Mouse (Mus musculus) hindbrain, embryonic 14.5 days (tissue): ENCODE results near the gene Zyg11b. TPM values are rescaled to one million over a fixed set of nuclear protein-coding genes. Genes with fewer than 3 reads are reported as not detected.

ENCODE experiments used
- ATAC-seq: fragments of 200-750 bp; cut with Nextera tagmentation; 2 replicates; pipeline ENCODE4 v1.8.0; 2017; ENCODE audit warnings: moderate number of reproducible peaks, mild to moderate bottlenecking, moderate TSS enrichment, moderate library complexity; ENCODE audit not compliant: low FRiP score
- DNase-seq: peaks from one replicate; pipeline ENCODE4 v3.0.0-alpha.2; 2015; ENCODE audit warnings: low spot score
- H3K27ac ChIP-seq: fragments of 300-500 bp; sonication (generic); 2 replicates; pipeline ENCODE4 v1.5.1; 2014; ENCODE audit warnings: mild to moderate bottlenecking, moderate library complexity
- H3K27me3 ChIP-seq: fragments of 300-500 bp; sonication (generic); 2 replicates; pipeline ENCODE4 v1.6.1; 2014; ENCODE audit warnings: mild to moderate bottlenecking, low read length, mixed read lengths; ENCODE audit not compliant: control insufficient read depth, insufficient read depth
- H3K36me3 ChIP-seq: fragments of 300-500 bp; sonication (generic); replicated peaks from 2 replicates; pipeline ENCODE4 v1.6.1; 2014; ENCODE audit not compliant: control insufficient read depth, insufficient read depth
- H3K4me1 ChIP-seq: fragments of 300-500 bp; sonication (generic); replicated peaks from 2 replicates; pipeline ENCODE4 v1.6.1; 2014; ENCODE audit warnings: antibody characterized with exemption, low read length, mixed read lengths; ENCODE audit not compliant: control insufficient read depth, insufficient read depth
- H3K4me2 ChIP-seq: fragments of 300-500 bp; sonication (generic); replicated peaks from 2 replicates; pipeline ENCODE4 v1.6.1; 2014; ENCODE audit warnings: mild to moderate bottlenecking, moderate library complexity
- H3K4me3 ChIP-seq: fragments of 300-500 bp; sonication (generic); replicated peaks from 2 replicates; pipeline ENCODE4 v1.5.1; 2014; ENCODE audit warnings: mild to moderate bottlenecking, low read length
- H3K9ac ChIP-seq: fragments of 300-500 bp; sonication (generic); 2 replicates; pipeline ENCODE4 v1.6.1; 2014
- H3K9me3 ChIP-seq: fragments of 300-500 bp; sonication (generic); 2 replicates; pipeline ENCODE4 v1.6.1; 2016; ENCODE audit warnings: low read length; ENCODE audit not compliant: control insufficient read depth
- WGBS: fragments of 180-500 bp; shearing (Covaris S2); extraction: QIAGEN DNeasy Blood & Tissue Kit; methylation state at CpG from one replicate; pipeline ENCODE4 v1.1.7; 2014; 5-methylcytosine and 5-hydroxymethylcytosine counted together
- polyA plus RNA-seq: library from polyadenylated mRNA; unstranded; fragments of >200 nt; fragmentation: Nextera tagmentation; extraction: Ambion mirVana; gene quantifications from 2 replicates; pipeline ENCODE4 v1.2.1, GENCODE M21; 2014

Gene Zyg11b
- polyA plus RNA-seq = 45.3 and 46.0 TPM in 2 replicates

DNA sequence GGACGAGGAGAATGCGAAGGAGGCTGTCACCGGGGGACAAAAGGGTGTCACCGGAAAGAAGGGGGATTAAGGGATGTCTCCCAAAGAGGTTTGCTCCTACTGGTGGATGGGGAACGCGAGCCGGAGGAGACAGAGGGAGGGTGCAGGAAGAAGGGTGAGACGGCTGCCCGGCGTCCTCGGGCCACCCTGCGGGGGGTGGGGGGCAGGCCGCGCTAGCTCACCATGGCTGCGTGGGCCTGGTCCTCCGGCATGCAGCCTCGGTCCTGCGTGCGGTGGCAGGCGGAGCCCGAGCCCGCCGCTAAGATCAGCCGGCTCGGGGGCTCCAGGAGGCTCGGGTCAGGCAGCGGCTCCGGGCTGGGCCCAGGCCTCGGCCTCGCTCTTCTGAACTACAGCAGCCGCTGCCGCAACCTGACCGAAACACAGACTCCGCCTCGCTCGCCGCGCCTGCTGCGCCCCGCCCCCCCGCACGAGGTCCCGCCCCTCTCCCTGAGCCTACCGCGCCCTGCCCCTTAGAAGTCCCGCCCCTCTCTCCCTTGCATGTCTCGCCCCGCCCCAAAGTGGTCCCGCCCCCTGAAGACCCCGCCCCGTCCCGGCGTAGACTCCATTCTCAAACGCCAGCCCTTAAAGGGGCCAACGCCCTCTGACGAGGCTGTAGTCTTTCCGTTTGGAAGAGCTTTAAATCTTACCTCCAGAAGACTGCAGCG is at the start of gene Zyg11b:
Gene Zyg11b (minus strand): TSS at position 427 of the 704 bp plus-strand sequence.
- Histone ChIP-seq H3K4me3 (peak within 1 kb of the TSS; percentile 90), H3K36me3 (no peaks in the 10 kb centered on the region), H3K27me3 (no peaks in the 10 kb centered on the region), H3K4me1 (peaks cover 19% of the 10 kb centered on the region), H3K27ac (peak within 1 kb of the TSS; percentile 84), H3K4me2 (peak within 1 kb of the TSS; percentile 60), H3K9ac (peak within 1 kb of the TSS; percentile 97), H3K9me3 (peaks cover 5% of the 10 kb centered on the region; the same call in 1 of the 2 replicates)
- DNase-seq = peak; percentile 89
- WGBS = under 1% methylated on average over 32 of the region's 58 CpGs
- ATAC-seq = peak; percentile 96

DNA sequence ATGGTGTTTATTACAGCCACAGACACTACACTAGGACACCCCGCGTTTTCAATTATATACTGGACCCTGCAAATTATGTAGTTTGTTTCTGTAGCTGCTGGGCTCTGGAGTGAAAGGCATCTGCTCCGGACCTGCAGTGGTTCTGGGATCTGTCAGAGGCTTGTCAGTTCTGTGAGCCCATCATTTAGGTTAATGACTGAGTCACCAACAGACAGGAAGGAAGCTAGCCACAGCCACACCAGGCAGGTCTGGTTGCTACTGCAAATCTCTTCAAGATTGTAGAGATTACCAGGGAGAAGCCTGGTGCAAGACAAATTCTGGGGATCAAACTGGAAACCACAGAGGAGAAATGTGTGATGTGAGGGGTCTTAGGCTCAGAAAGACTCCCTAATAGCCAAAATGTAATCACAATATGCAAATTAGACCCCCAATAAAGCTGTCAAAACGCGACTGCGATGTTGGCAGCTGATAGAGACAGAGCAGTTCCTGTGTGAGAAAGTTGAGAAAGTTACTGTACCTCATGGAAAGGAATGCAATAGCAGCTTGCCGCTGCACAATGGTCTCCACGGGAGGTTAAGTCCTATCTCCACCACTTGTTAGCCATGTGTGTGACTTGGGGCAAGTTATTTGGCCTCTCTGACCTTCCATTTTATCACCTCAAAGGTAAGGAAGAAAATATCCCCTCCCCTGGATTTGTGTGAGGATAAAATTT is 49.1 kb upstream of the Zyg11b start:
- H3K4me3 ChIP-seq = no peak overlapping the region
- H3K36me3 ChIP-seq = no peaks in the 10 kb centered on the region
- no peaks in the 10 kb centered on the region for H3K9me3 ChIP-seq
- WGBS = 45% methylated on average over 8 of the region's 8 CpGs
- H3K27me3 ChIP-seq = no peaks in the 10 kb centered on the region
- H3K4me2 ChIP-seq = no peak overlapping the region
- no peak for ATAC-seq
- peaks cover 13% of the 10 kb centered on the region for H3K4me1 ChIP-seq
- no peak overlapping the region; the same call in 1 of the 2 replicates for H3K27ac ChIP-seq
- DNase-seq = no peak
- H3K9ac ChIP-seq = no peak overlapping the region

DNA sequence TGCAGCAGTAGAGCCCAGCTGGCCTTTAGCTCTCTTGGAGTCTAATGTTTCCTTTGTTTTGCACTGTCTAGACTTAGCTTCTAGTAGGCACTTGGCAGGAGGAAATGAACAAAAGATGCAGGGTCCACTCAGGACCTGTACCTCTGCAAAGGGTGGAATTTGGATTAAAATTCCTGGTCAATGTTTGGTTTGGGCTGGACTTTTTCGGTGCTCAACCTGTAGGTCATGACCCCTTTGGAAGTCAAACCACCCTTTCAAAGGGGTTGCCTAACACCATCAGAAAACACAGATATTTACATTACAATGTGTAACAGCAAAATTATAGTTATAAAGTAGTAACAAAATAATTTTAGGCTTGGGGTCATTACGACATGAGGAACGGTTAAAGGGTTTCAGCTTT is 48.2 kb upstream of the Zyg11b start:
- ATAC-seq = no peak
- no peaks in the 10 kb centered on the region for H3K27me3 ChIP-seq
- H3K9ac ChIP-seq = no peak overlapping the region
- H3K36me3 ChIP-seq = no peaks in the 10 kb centered on the region
- no peak overlapping the region for H3K27ac ChIP-seq
- WGBS = 86% methylated on average over 3 of the region's 3 CpGs
- H3K4me2 ChIP-seq = no peak overlapping the region
- no peaks in the 10 kb centered on the region for H3K9me3 ChIP-seq
- DNase-seq = no peak
- H3K4me1 ChIP-seq = peaks cover 13% of the 10 kb centered on the region
- H3K4me3 ChIP-seq = no peak overlapping the region

DNA sequence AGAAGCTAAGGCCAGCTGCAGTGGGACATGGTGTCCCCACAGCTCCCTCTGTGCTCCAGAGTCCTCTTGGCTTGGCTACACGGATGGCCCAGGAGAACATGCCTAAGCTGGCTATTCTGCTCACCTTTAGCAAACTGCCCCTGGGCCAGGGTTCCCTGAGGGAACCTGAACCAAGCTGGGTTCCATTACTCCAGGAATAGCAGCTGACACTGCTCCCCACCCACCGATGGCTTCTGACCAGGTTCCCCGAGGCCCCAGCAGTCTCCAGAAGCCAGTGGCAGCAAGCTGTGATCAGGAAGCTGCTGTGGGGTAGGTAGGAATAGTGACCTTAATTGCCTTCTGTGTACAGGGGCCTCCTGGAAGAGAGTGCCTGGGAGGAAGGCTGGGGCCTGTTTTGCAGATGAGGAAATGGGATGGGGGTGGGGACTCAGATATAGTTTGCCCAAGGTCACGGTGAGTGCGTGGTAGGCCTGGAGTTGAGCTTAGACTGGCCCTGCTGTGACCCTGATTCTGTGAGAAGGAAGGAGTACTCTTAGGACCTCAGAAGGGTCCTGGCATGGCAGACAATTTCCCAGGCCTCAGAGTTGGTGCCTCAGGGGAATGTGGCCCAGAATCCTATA is 47.5 kb upstream of the Zyg11b start:
- Histone ChIP-seq H3K4me3 (no peak overlapping the region), H3K27ac (no peak overlapping the region), H3K4me2 (no peak overlapping the region), H3K9ac (no peak overlapping the region), H3K36me3 (no peaks in the 10 kb centered on the region), H3K27me3 (no peaks in the 10 kb centered on the region), H3K4me1 (peaks cover 13% of the 10 kb centered on the region), H3K9me3 (no peaks in the 10 kb centered on the region)
- ATAC-seq (no peak), DNase-seq (no peak)
- WGBS = 69% methylated on average over 5 of the region's 5 CpGs

DNA sequence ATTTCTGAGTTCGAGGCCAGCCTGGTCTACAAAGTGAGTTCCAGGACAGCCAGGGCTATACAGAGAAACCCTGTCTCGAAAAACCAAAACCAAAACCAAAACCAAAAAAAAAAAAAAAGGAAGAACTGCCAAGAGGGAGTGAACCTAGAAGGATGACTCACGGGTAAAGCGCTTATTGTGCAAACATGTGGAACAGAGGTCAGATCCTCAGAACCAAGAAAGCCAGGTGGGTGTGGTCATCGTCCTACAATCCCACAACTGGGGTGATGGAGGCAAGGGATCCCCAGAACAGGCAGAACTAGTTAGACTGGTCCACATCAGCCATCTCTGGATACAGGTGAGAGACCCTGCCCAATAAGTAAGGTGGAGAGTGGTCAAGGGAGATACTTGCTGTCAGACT is 46.2 kb upstream of the Zyg11b start:
- no peak overlapping the region for H3K27ac ChIP-seq
- no peaks in the 10 kb centered on the region for H3K9me3 ChIP-seq
- H3K4me3 ChIP-seq = no peak overlapping the region
- ATAC-seq (no peak), DNase-seq (no peak)
- H3K36me3 ChIP-seq = no peaks in the 10 kb centered on the region
- no peak overlapping the region for H3K4me2 ChIP-seq
- no peak overlapping the region for H3K9ac ChIP-seq
- no peaks in the 10 kb centered on the region for H3K27me3 ChIP-seq
- WGBS = 92% methylated on average over 5 of the region's 5 CpGs
- H3K4me1 ChIP-seq = peaks cover 13% of the 10 kb centered on the region

DNA sequence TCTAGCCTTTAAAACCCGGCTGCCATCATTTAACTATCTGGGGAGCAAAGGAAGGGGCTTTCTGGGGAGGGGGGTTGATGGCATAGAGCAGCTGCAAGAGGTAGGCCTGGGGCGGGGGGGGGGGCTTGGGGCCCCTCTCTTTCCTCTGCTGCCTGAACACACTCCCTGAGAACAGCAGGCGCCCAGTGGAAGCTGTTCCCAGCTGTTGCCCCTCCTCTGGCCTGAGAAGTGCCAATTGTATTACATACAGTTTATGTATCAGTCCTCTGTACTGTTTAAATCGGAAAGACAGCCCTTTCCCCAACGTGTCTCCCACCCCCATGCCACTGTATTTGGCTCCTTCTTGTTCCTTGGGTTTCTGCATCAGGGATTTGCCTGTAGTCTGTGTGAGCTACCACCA is 44.9 kb upstream of the Zyg11b start:
- 32% methylated on average over 5 of the region's 5 CpGs for WGBS
- no peak overlapping the region for H3K27ac ChIP-seq
- no peak for DNase-seq
- H3K4me3 ChIP-seq = no peak overlapping the region
- no peaks in the 10 kb centered on the region for H3K36me3 ChIP-seq
- H3K4me1 ChIP-seq = peaks cover 9% of the 10 kb centered on the region
- H3K4me2 ChIP-seq = no peak overlapping the region
- H3K9ac ChIP-seq = no peak overlapping the region
- H3K9me3 ChIP-seq = no peaks in the 10 kb centered on the region
- no peak for ATAC-seq
- no peaks in the 10 kb centered on the region for H3K27me3 ChIP-seq

DNA sequence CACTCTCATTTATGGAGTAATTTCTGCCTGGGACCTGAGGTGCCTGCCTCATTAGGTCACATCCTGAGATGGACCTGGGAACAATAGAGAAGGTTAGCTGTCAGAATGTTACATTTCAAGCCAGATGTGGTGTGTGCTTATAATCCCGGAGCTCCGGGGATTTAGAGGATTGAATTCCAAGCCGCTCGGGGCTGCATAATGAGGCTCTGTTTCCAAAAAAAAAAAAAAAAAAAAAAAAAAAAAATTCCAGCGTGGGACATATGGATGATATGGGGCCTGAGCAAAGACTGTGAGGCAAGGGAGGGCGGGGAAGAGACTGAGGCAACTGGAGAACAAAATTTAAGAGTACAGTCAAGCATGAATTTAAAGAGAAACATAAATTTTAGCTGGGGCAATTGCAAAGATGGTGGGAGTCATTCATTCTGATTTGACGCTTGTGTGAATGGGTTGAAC is 43.8 kb upstream of the Zyg11b start:
- Histone ChIP-seq H3K9ac (no peak overlapping the region), H3K36me3 (0 out of 2 replicates have a peak, but pooled peaks cover 4% of the 10 kb centered on the region), H3K4me1 (no peaks in the 10 kb centered on the region), H3K4me3 (no peak overlapping the region), H3K27me3 (no peaks in the 10 kb centered on the region), H3K27ac (0 out of 2 replicates have a peak overlapping the region, but pooled peaks have one; percentile 6), H3K9me3 (no peaks in the 10 kb centered on the region), H3K4me2 (no peak overlapping the region)
- DNase-seq (no peak), ATAC-seq (no peak)
- 17% methylated on average over 7 of the region's 7 CpGs for whole genome bisulfite sequencing

DNA sequence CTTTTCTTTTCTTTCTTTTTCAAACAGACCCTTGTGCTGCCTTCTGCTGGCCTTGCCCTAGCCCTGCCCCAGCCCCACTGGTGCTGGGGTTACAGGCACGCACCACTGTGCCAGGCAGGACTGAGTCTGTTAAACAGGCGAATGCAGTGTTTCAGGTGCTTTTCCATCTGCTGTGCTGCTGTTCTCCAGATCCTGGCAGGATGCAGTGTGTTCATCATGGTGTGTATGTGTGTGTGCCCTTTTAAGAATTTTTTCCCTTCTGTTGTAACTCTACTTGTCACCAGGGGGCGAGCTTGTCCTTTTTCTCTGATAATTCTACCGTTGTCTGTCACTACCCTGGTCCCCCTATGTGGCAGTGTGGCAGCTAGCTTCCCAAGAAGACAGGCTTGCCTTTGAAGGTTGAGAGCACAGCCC is 38.4 kb upstream of the Zyg11b start:
- no peak overlapping the region for H3K4me2 ChIP-seq
- peaks cover 37% of the 10 kb centered on the region for H3K36me3 ChIP-seq
- DNase-seq (peak; percentile 88), ATAC-seq (peak; percentile 87)
- 14% methylated on average over 4 of the region's 4 CpGs for WGBS
- H3K4me1 ChIP-seq = no peaks in the 10 kb centered on the region
- H3K4me3 ChIP-seq = no peak overlapping the region
- H3K27ac ChIP-seq = 0 out of 2 replicates have a peak overlapping the region, but pooled peaks have one; percentile 51
- no peaks in the 10 kb centered on the region for H3K27me3 ChIP-seq
- H3K9me3 ChIP-seq = no peaks in the 10 kb centered on the region
- 0 out of 2 replicates have a peak overlapping the region, but pooled peaks have one; percentile 25 for H3K9ac ChIP-seq

DNA sequence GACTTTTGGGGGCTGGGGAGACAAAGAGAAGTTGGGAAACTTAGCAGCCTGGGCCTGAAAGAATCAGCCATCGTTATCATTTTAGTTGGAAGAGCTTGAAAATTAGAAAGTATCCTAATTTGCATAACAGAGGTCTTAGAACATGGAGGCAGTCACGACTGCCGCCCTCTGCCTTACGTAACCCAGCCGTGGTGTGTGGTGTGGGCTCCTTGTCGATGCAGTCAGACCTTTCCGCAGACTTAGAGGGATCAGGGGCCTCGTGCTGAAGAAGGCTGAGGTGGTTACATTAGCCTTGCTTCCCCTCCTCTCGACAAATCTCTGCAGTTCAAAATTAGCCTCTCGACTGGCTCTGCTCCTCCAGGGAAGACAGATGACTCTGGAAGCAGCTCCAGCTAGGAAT is 37.9 kb upstream of the Zyg11b start:
- 53% methylated on average over 10 of the region's 10 CpGs for WGBS
- H3K27me3 ChIP-seq = no peaks in the 10 kb centered on the region
- H3K9me3 ChIP-seq = no peaks in the 10 kb centered on the region
- H3K27ac ChIP-seq = 0 out of 2 replicates have a peak overlapping the region, but pooled peaks have one; percentile 51
- H3K36me3 ChIP-seq = peaks cover 40% of the 10 kb centered on the region
- no peak for DNase-seq
- H3K4me1 ChIP-seq = no peaks in the 10 kb centered on the region
- 0 out of 2 replicates have a peak overlapping the region, but pooled peaks have one; percentile 25 for H3K9ac ChIP-seq
- ATAC-seq = peak; percentile 18; the same call in 1 of the 2 replicates
- no peak overlapping the region for H3K4me3 ChIP-seq
- H3K4me2 ChIP-seq = no peak overlapping the region
